Mouse (Mus musculus): ENCODE measurements around the gene Tnfsf9. TPM values are rescaled to one million over a fixed set of nuclear protein-coding genes. Genes with fewer than 3 reads are reported as not detected.

The Tnfsf9 gene
- polyA plus RNA-seq, 1 experiment, result 7.0 TPM

GRCm38 (mm10) chr17:57121856-57122255, 16.7 kb downstream of the Tnfsf9 start:
- Histone ChIP-seq H3K4me2 (ENCODE audit: low read depth) (no peak overlapping the region), H3K36me3 (ENCODE audit: control insufficient read depth, insufficient read depth) (no peaks in the 10 kb centered on the region), H3K79me2 (ENCODE audit: control insufficient read depth, insufficient read depth) (no peaks in the 10 kb centered on the region), H3ac (ENCODE audit: control insufficient read depth, insufficient read length) (no peak overlapping the region), H3K4me3 (no peak overlapping the region), H3K27me3 (ENCODE audit: control insufficient read depth, insufficient read depth, insufficient read length) (no peaks in the 10 kb centered on the region)
- TF ChIP-seq SRF (IDR thresholded peaks at IDR 0.05; ENCODE audit: control insufficient read depth, insufficient read length, low read depth) (no peak), POLR2A (IDR thresholded peaks at IDR 0.05; ENCODE audit: insufficient read length, low read depth) (no peak), TCF3 (IDR thresholded peaks at IDR 0.05; ENCODE audit: insufficient read length, low read depth) (no peak), E2F4 (IDR thresholded peaks at IDR 0.05; ENCODE audit: insufficient read depth) (no peak), MAX (IDR thresholded peaks at IDR 0.05; ENCODE audit: low read depth) (no peak), CEBPB (IDR thresholded peaks at IDR 0.05; ENCODE audit: insufficient read depth, poor library complexity, severe bottlenecking) (no peak), MYOG (IDR thresholded peaks at IDR 0.05; ENCODE audit: control insufficient read depth in 1 of 3, insufficient read depth in 1 of 3, insufficient read length in 2 of 3, low read depth in 2 of 3) (no peak), POLR2AphosphoS2 (IDR thresholded peaks at IDR 0.05; ENCODE audit: insufficient read length, low read depth) (no peak)

- H3K79me2 ChIP-seq (ENCODE audit: control insufficient read depth, insufficient read depth), result no peaks in the 10 kb centered on the region
- no peak overlapping the region for H3K4me2 ChIP-seq (ENCODE audit: low read depth)
- H3K36me3 ChIP-seq (ENCODE audit: control insufficient read depth, insufficient read depth), result no peaks in the 10 kb centered on the region
- TF ChIP-seq E2F4 (IDR thresholded peaks at IDR 0.05; ENCODE audit: insufficient read depth) (no peak), CEBPB (IDR thresholded peaks at IDR 0.05; ENCODE audit: insufficient read depth, poor library complexity, severe bottlenecking) (no peak), POLR2AphosphoS2 (IDR thresholded peaks at IDR 0.05; ENCODE audit: insufficient read length, low read depth) (no peak), TCF12 (IDR thresholded peaks at IDR 0.05; ENCODE audit: insufficient read depth, poor library complexity, severe bottlenecking) (no peak), REST (IDR thresholded peaks at IDR 0.05; ENCODE audit: insufficient read depth, insufficient read length) (no peak), MYOG (IDR thresholded peaks at IDR 0.05; ENCODE audit: control insufficient read depth in 1 of 3, insufficient read depth in 1 of 3, insufficient read length in 2 of 3, low read depth in 2 of 3) (no peak), MYOD1 (IDR thresholded peaks at IDR 0.05; ENCODE audit: control insufficient read depth in 1 of 3, insufficient read length in 2 of 3, low read depth in 2 of 3) (no peak), USF1 (IDR thresholded peaks at IDR 0.05; ENCODE audit: low read depth) (no peak), POLR2A (IDR thresholded peaks at IDR 0.05; ENCODE audit: insufficient read length, low read depth) (no peak), MAX (IDR thresholded peaks at IDR 0.05; ENCODE audit: low read depth) (no peak), SRF (IDR thresholded peaks at IDR 0.05; ENCODE audit: control insufficient read depth, insufficient read length, low read depth) (no peak), TCF3 (IDR thresholded peaks at IDR 0.05; ENCODE audit: insufficient read length, low read depth) (no peak)
- no peak overlapping the region for H3ac ChIP-seq (ENCODE audit: control insufficient read depth, insufficient read length)
- H3K27me3 ChIP-seq (ENCODE audit: control insufficient read depth, insufficient read depth, insufficient read length), result no peaks in the 10 kb centered on the region
- H3K4me3 ChIP-seq, result no peak overlapping the region
These were observed 18.3 kb downstream of the Tnfsf9 start for GRCm38 (mm10) chr17:57123192-57124118.

GRCm38 (mm10) chr17:57124792-57125191, 19.7 kb downstream of the Tnfsf9 start:
- H3K79me2 ChIP-seq (ENCODE audit: control insufficient read depth, insufficient read depth), result no peaks in the 10 kb centered on the region
- H3K36me3 ChIP-seq (ENCODE audit: control insufficient read depth, insufficient read depth), result no peaks in the 10 kb centered on the region
- H3ac ChIP-seq (ENCODE audit: control insufficient read depth, insufficient read length), result no peak overlapping the region
- no peak overlapping the region for H3K4me3 ChIP-seq
- TF ChIP-seq REST (IDR thresholded peaks at IDR 0.05; ENCODE audit: insufficient read depth, insufficient read length), result no peak
- TF ChIP-seq POLR2AphosphoS2 (IDR thresholded peaks at IDR 0.05; ENCODE audit: insufficient read length, low read depth), result no peak
- no peak for TF ChIP-seq SRF (IDR thresholded peaks at IDR 0.05; ENCODE audit: control insufficient read depth, insufficient read length, low read depth)
- TF ChIP-seq TCF12 (IDR thresholded peaks at IDR 0.05; ENCODE audit: insufficient read depth, poor library complexity, severe bottlenecking), result no peak
- TF ChIP-seq E2F4 (IDR thresholded peaks at IDR 0.05; ENCODE audit: insufficient read depth), result no peak
- no peak for TF ChIP-seq POLR2A (IDR thresholded peaks at IDR 0.05; ENCODE audit: insufficient read length, low read depth)
- TF ChIP-seq MAX (IDR thresholded peaks at IDR 0.05; ENCODE audit: low read depth), result no peak
- no peak for TF ChIP-seq TCF3 (IDR thresholded peaks at IDR 0.05; ENCODE audit: insufficient read length, low read depth)
- TF ChIP-seq MYOD1 (IDR thresholded peaks at IDR 0.05; ENCODE audit: control insufficient read depth in 1 of 3, insufficient read length in 2 of 3, low read depth in 2 of 3), result no peak
- no peak for TF ChIP-seq USF1 (IDR thresholded peaks at IDR 0.05; ENCODE audit: low read depth)
- TF ChIP-seq MYOG (IDR thresholded peaks at IDR 0.05; ENCODE audit: control insufficient read depth in 1 of 3, insufficient read depth in 1 of 3, insufficient read length in 2 of 3, low read depth in 2 of 3), result no peak
- H3K27me3 ChIP-seq (ENCODE audit: control insufficient read depth, insufficient read depth, insufficient read length), result no peaks in the 10 kb centered on the region
- H3K4me2 ChIP-seq (ENCODE audit: low read depth), result no peak overlapping the region

GRCm38 (mm10) chr17:57125853-57126622, 20.9 kb downstream of the Tnfsf9 start:
- H3K36me3 ChIP-seq (ENCODE audit: control insufficient read depth, insufficient read depth), result no peaks in the 10 kb centered on the region
- no peaks in the 10 kb centered on the region for H3K27me3 ChIP-seq (ENCODE audit: control insufficient read depth, insufficient read depth, insufficient read length)
- no peak overlapping the region for H3K4me2 ChIP-seq (ENCODE audit: low read depth)
- no peak overlapping the region for H3K4me3 ChIP-seq
- H3ac ChIP-seq (ENCODE audit: control insufficient read depth, insufficient read length), result no peak overlapping the region
- no peaks in the 10 kb centered on the region for H3K79me2 ChIP-seq (ENCODE audit: control insufficient read depth, insufficient read depth)
- no peak for TF ChIP-seq E2F4 (IDR thresholded peaks at IDR 0.05; ENCODE audit: insufficient read depth)
- peak in 1 of 3 experiments; percentile 4 for TF ChIP-seq MYOD1 (IDR thresholded peaks at IDR 0.05; ENCODE audit: control insufficient read depth in 1 of 3, insufficient read length in 2 of 3, low read depth in 2 of 3)
